Mouse (Mus musculus) hindbrain, embryonic 13.5 days (tissue): ENCODE measurements around the gene Zfp663. TPM values are rescaled to one million over a fixed set of nuclear protein-coding genes. Genes with fewer than 3 reads are reported as not detected.
A peak's percentile ranks its signal among the peaks of the same experiment; 100 is the strongest.

ENCODE experiments used
- ATAC-seq: fragments of 200-750 bp; cut with Nextera tagmentation; 2 replicates; pipeline ENCODE4 v1.8.0; 2017; ENCODE audit warnings: moderate TSS enrichment; ENCODE audit not compliant: low FRiP score
- H3K27ac ChIP-seq: fragments of 300-500 bp; sonication (generic); 2 replicates; pipeline ENCODE4 v1.5.1; 2015; ENCODE audit warnings: inconsistent platforms, mild to moderate bottlenecking, moderate library complexity
- H3K27me3 ChIP-seq: fragments of 300-500 bp; sonication (generic); 2 replicates; pipeline ENCODE4 v1.6.1; 2015; ENCODE audit warnings: mild to moderate bottlenecking, inconsistent platforms
- H3K36me3 ChIP-seq: fragments of 300-500 bp; sonication (generic); 2 replicates; pipeline ENCODE4 v1.6.1; 2015; ENCODE audit warnings: mild to moderate bottlenecking, inconsistent platforms
- H3K4me1 ChIP-seq: fragments of 300-500 bp; sonication (generic); replicated peaks from 2 replicates; pipeline ENCODE4 v1.6.1; 2015; ENCODE audit warnings: inconsistent platforms
- H3K4me2 ChIP-seq: fragments of 300-500 bp; sonication (generic); 2 replicates; pipeline ENCODE4 v1.6.1; 2015; ENCODE audit warnings: inconsistent platforms, mild to moderate bottlenecking, moderate library complexity
- H3K4me3 ChIP-seq: fragments of 300-500 bp; sonication (generic); 2 replicates; pipeline ENCODE4 v1.5.1; 2015; ENCODE audit warnings: mild to moderate bottlenecking, inconsistent platforms
- H3K9ac ChIP-seq: fragments of 300-500 bp; sonication (generic); 2 replicates; pipeline ENCODE4 v1.6.1; 2015; ENCODE audit warnings: mild to moderate bottlenecking, inconsistent platforms
- H3K9me3 ChIP-seq: fragments of 300-500 bp; sonication (generic); 2 replicates; pipeline ENCODE4 v1.6.1; 2016; ENCODE audit warnings: inconsistent platforms
- whole genome bisulfite sequencing: fragments of 180-500 bp; shearing (Covaris S2); methylation state at CpG from one replicate; pipeline ENCODE4 v1.1.7; 2015; 5-methylcytosine and 5-hydroxymethylcytosine counted together
- polyA plus RNA-seq: library from polyadenylated mRNA; unstranded; fragments of >200 nt; fragmentation: Nextera tagmentation; extraction: Ambion mirVana; gene quantifications from 2 replicates; pipeline ENCODE4 v1.2.1, GENCODE M21; 2015

The Zfp663 gene
- polyA plus RNA-seq = 8.1 and 9.3 TPM in 2 replicates

DNA sequence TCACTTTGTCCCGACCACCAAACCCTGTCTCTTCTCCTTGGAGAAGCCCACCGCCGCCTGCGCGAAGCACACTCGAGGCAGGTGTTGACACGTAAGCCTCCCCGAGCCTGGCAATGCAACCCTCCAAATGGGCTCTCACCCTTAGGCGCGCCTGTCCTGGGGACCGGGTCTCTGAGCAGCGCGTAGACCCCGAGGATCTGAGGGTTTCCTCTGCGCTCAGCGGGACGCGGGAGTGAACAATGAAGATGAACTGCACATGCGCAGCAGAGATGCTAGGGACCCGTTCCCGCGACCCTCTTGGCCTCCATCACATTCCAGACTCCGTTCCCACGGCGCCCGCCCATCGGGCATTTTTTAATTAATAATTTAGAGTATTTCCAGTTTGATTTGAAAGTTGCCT, at the start of gene Zfp663:
Gene Zfp663 (minus strand): TSS at position 234 of the 400 bp plus-strand sequence.
- peak within 1 kb of the TSS; percentile 57 for H3K4me3 ChIP-seq
- no peaks in the 10 kb centered on the region for H3K36me3 ChIP-seq
- H3K27ac ChIP-seq = peak within 1 kb of the TSS; percentile 90
- WGBS = under 1% methylated on average over 27 of the region's 27 CpGs
- H3K27me3 ChIP-seq = 0 out of 2 replicates have a peak, but pooled peaks cover 6% of the 10 kb centered on the region
- H3K9me3 ChIP-seq = no peaks in the 10 kb centered on the region
- peak; percentile 49; the same call in 1 of the 2 replicates for ATAC-seq
- peak within 1 kb of the TSS; percentile 77 for H3K9ac ChIP-seq
- H3K4me2 ChIP-seq = peak within 1 kb of the TSS; percentile 86
- peaks cover 30% of the 10 kb centered on the region for H3K4me1 ChIP-seq

- H3K4me2 ChIP-seq = no peak overlapping the region
- no peaks in the 10 kb centered on the region for H3K27me3 ChIP-seq
- 0 out of 2 replicates have a peak overlapping the region, but pooled peaks have one; percentile 2 for H3K9ac ChIP-seq
- no peak for ATAC-seq
- H3K4me3 ChIP-seq = no peak overlapping the region
- peak overlapping the region; percentile 63 for H3K27ac ChIP-seq
- no peaks in the 10 kb centered on the region for H3K36me3 ChIP-seq
- 33% methylated on average over 7 of the region's 7 CpGs for WGBS
- no peaks in the 10 kb centered on the region for H3K9me3 ChIP-seq
- peaks cover 45% of the 10 kb centered on the region for H3K4me1 ChIP-seq
Observed at GRCm38 (mm10) chr2:165417291-165417690, 48.8 kb upstream of the Zfp663 start.

- WGBS = 72% methylated on average over 6 of the region's 6 CpGs
Observed at GRCm38 (mm10) chr2:165415795-165416194, 47.3 kb upstream of the Zfp663 start.

GRCm38 (mm10) chr2:165415141-165415721, 46.7 kb upstream of the Zfp663 start:
- no peak for ATAC-seq
- H3K4me2 ChIP-seq = no peak overlapping the region
- no peaks in the 10 kb centered on the region for H3K27me3 ChIP-seq
- peaks cover 41% of the 10 kb centered on the region for H3K4me1 ChIP-seq
- no peaks in the 10 kb centered on the region for H3K9me3 ChIP-seq
- 50% methylated on average over 11 of the region's 11 CpGs for WGBS
- no peaks in the 10 kb centered on the region for H3K36me3 ChIP-seq
- no peak overlapping the region for H3K4me3 ChIP-seq
- peak overlapping the region; percentile 55; the same call in 1 of the 2 replicates for H3K27ac ChIP-seq
- no peak overlapping the region for H3K9ac ChIP-seq

More at GRCm38 (mm10) chr2:165415795-165416194, 47.3 kb upstream of the Zfp663 start:
- no peaks in the 10 kb centered on the region for H3K27me3 ChIP-seq
- peaks cover 45% of the 10 kb centered on the region for H3K4me1 ChIP-seq
- H3K36me3 ChIP-seq = no peaks in the 10 kb centered on the region
- no peak for ATAC-seq
- H3K4me2 ChIP-seq = no peak overlapping the region
- H3K9me3 ChIP-seq = no peaks in the 10 kb centered on the region
- no peak overlapping the region for H3K9ac ChIP-seq
- H3K4me3 ChIP-seq = no peak overlapping the region
- no peak overlapping the region for H3K27ac ChIP-seq

GRCm38 (mm10) chr2:165414321-165414720, 45.8 kb upstream of the Zfp663 start:
- peak overlapping the region; percentile 55 for H3K27ac ChIP-seq
- 77% methylated on average over 5 of the region's 5 CpGs for WGBS
- no peak overlapping the region for H3K4me3 ChIP-seq
- no peaks in the 10 kb centered on the region for H3K27me3 ChIP-seq
- no peak for ATAC-seq
- H3K4me1 ChIP-seq = peaks cover 33% of the 10 kb centered on the region
- no peaks in the 10 kb centered on the region for H3K36me3 ChIP-seq
- no peaks in the 10 kb centered on the region for H3K9me3 ChIP-seq
- H3K4me2 ChIP-seq = no peak overlapping the region
- H3K9ac ChIP-seq = no peak overlapping the region

DNA sequence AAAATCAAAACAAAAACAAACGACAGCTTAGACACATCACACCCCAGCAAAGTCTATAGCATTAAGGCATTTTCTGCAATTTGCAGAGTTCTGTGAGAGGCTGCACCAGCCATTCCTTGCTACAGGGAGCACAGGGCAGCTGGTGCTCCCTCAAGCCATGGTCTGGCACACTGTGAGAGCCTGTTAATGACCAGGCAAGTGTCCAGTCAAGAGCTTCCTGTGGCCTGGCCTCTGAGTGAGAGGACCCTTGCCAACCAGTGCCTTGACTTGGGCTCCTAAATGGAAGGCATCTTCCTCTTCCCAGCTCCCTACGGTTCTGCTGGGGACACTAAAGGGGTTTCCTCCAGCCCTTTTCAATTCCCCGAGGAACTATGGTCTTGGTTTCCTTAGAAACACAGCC, 45.4 kb upstream of the Zfp663 start:
- H3K36me3 ChIP-seq = no peaks in the 10 kb centered on the region
- H3K4me2 ChIP-seq = no peak overlapping the region
- no peak overlapping the region for H3K4me3 ChIP-seq
- ATAC-seq = no peak
- no peak overlapping the region for H3K9ac ChIP-seq
- H3K9me3 ChIP-seq = no peaks in the 10 kb centered on the region
- H3K27me3 ChIP-seq = no peaks in the 10 kb centered on the region
- WGBS = 40% methylated on average over 3 of the region's 3 CpGs
- peak overlapping the region; percentile 48; the same call in 1 of the 2 replicates for H3K27ac ChIP-seq
- peaks cover 31% of the 10 kb centered on the region for H3K4me1 ChIP-seq

DNA sequence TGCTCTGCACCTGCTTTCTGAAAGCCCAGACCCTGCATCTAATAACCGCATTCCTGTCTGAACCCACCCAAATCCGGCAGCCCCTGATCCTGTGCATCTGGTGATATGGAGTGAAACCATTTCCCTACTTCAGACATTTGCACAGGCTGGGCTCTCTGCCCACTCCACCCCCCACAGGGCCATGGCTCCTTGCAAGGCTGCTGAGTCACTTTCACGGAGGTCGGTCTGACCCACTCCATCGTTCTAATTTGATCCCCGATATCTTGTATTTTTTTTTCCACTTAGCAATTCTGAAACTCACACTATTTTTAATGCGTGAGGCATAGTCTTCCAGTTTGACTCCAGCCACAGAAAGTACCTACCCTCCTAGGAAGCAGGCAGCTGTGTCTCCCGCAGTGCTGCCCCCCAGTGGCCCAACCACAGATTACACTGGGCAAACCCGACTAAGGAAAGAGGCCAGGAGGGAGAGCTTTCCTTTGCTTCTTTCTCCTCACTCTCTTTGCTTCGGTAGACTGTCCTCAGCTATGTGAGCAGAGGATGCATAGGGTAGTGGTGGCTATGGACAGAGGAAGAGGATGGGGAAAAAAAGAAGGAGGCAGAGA, 39.3 kb upstream of the Zfp663 start:
- H3K9me3 ChIP-seq = no peaks in the 10 kb centered on the region
- 43% methylated on average over 10 of the region's 10 CpGs for WGBS
- H3K36me3 ChIP-seq = no peaks in the 10 kb centered on the region
- no peaks in the 10 kb centered on the region; the same call in 1 of the 2 replicates for H3K4me1 ChIP-seq
- H3K27ac ChIP-seq = no peak overlapping the region
- no peak overlapping the region for H3K4me2 ChIP-seq
- H3K4me3 ChIP-seq = no peak overlapping the region
- ATAC-seq = no peak
- H3K27me3 ChIP-seq = no peaks in the 10 kb centered on the region
- no peak overlapping the region for H3K9ac ChIP-seq

GRCm38 (mm10) chr2:165405351-165405750, 36.8 kb upstream of the Zfp663 start:
- Histone ChIP-seq H3K27ac (no peak overlapping the region), H3K27me3 (no peaks in the 10 kb centered on the region), H3K4me3 (no peak overlapping the region), H3K9me3 (no peaks in the 10 kb centered on the region), H3K9ac (no peak overlapping the region), H3K4me1 (no peaks in the 10 kb centered on the region; the same call in 1 of the 2 replicates), H3K4me2 (no peak overlapping the region), H3K36me3 (no peaks in the 10 kb centered on the region)
- 79% methylated on average over 6 of the region's 6 CpGs for WGBS
- no peak for ATAC-seq

GRCm38 (mm10) chr2:165404951-165405350, 36.4 kb upstream of the Zfp663 start:
- Histone ChIP-seq H3K36me3 (no peaks in the 10 kb centered on the region), H3K27me3 (no peaks in the 10 kb centered on the region), H3K9ac (no peak overlapping the region), H3K4me2 (no peak overlapping the region), H3K4me1 (no peaks in the 10 kb centered on the region; the same call in 1 of the 2 replicates), H3K9me3 (no peaks in the 10 kb centered on the region), H3K27ac (no peak overlapping the region), H3K4me3 (no peak overlapping the region)
- 78% methylated on average over 9 of the region's 9 CpGs for WGBS
- ATAC-seq = no peak

DNA sequence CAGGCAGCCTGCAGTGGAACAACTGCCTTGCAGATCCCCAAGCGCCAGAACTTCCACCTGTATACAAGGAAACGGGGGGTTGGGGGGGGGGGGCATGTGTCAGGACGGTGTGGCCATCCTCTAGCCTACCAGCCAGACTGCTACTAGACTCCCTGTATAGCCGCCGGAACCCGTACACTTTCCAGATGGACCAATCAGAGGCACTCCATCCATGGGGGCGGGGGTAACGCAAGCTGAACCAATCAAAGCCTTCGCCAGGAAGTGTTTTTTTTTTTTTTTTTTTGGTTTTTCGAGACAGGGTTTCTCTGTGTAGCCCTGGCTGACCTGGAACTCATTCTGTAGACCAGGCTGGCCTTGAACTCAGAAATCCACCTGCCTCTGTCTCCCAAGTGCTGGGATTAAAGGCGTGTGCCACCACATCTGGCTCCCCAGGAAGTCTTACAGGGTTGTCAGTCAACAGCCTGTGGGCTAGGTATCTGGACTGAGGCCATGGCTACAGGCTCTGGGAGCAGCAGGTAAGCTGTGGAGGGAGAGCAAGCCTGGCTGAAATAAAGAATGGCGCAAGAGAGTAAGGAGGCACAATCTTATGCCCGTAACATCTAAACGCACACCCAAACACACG, 29.7 kb upstream of the Zfp663 start:
- no peaks in the 10 kb centered on the region for H3K27me3 ChIP-seq
- no peak overlapping the region for H3K4me3 ChIP-seq
- peak overlapping the region; percentile 71 for H3K27ac ChIP-seq
- 60% methylated on average over 15 of the region's 15 CpGs for WGBS
- H3K36me3 ChIP-seq = no peaks in the 10 kb centered on the region
- H3K9me3 ChIP-seq = no peaks in the 10 kb centered on the region
- 0 out of 2 replicates have a peak, but pooled peaks have one; percentile 37 for ATAC-seq
- H3K4me1 ChIP-seq = peaks cover 15% of the 10 kb centered on the region
- H3K4me2 ChIP-seq = no peak overlapping the region
- H3K9ac ChIP-seq = no peak overlapping the region

DNA sequence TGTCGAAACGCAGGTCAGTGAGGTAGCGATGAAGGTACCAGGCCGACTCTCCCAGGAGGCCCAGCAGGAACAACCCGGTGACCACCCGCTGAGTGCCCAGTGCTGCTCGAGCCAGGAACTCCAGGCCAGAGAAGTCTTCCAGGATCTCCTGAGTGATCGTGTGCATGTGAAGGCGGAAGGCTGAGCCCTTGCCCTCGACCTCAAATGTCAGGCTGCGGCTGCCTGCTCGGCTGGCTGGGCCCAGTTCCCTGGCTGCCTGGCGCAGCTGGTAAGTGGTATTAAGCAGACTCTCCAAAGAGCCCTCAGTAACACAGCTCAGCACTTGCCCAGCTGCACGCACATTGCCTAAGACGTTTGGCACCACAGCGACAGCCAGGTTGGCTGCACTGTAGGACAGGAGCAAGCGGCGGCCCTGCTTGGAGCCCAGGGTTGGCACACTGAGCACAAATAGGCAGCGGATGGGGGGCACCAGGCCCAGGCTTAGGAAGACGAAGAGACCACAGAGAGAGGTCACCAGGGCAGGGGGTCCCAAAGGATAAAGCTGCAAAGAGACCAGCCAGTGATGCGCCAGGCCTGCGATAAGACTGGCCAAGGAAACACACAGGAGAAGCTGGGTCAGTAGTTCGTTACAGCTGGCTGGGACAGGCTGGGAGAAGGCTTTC, 29.1 kb upstream of the Zfp663 start:
- H3K9ac ChIP-seq = 0 out of 2 replicates have a peak overlapping the region, but pooled peaks have one; percentile 14
- H3K4me2 ChIP-seq = no peak overlapping the region
- peak overlapping the region; percentile 71 for H3K27ac ChIP-seq
- no peaks in the 10 kb centered on the region for H3K36me3 ChIP-seq
- H3K27me3 ChIP-seq = no peaks in the 10 kb centered on the region
- H3K4me3 ChIP-seq = no peak overlapping the region
- H3K4me1 ChIP-seq = peaks cover 15% of the 10 kb centered on the region
- peak; percentile 18; the same call in 1 of the 2 replicates for ATAC-seq
- H3K9me3 ChIP-seq = no peaks in the 10 kb centered on the region
- 57% methylated on average over 23 of the region's 23 CpGs for WGBS
